Mouse (Mus musculus): Measurements from ENCODE around the gene Zfp1. TPM values are rescaled to one million over a fixed set of nuclear protein-coding genes. Genes with fewer than 3 reads are reported as not detected.

Gene Zfp1
- total RNA-seq (2023; ENCODE audit: inconsistent age), result 31.9 to 35.3 TPM (median 32.6 TPM) in 4 replicates

GRCm38 (mm10) chr8:111643264-111644141 is at the start of gene Zfp1:
Gene Zfp1, plus strand, starts transcription at chr8:111643401.

GRCm38 (mm10) chr8:111630105-111630521 is 13.1 kb upstream of the Zfp1 start, which contains the start of gene Ldhd:
Gene Ldhd, minus strand, starts transcription at chr8:111630374.

GRCm38 (mm10) chr8:111690960-111691445 is 47.8 kb downstream of the Zfp1 start, which contains the start of gene Ctrb1:
Gene Ctrb1, minus strand, starts transcription at chr8:111691010.

Other genes starting within 250 kb of the Zfp1 start
- not detected in 4 replicates for gene Fa2h, start 249.6 kb upstream of the Zfp1 start, total RNA-seq (2023; ENCODE audit: inconsistent age)
- gene Wdr59, start 121.3 kb upstream of the Zfp1 start, total RNA-seq (2023; ENCODE audit: inconsistent age), result 14.5 to 17.5 TPM (median 16.6 TPM) in 4 replicates
- 28.7 to 29.4 TPM (median 29.1 TPM) in 4 replicates for gene Znrf1, start 107.3 kb upstream of the Zfp1 start, total RNA-seq (2023; ENCODE audit: inconsistent age)
- gene Ldhd, start 13.0 kb upstream of the Zfp1 start, total RNA-seq (2023; ENCODE audit: inconsistent age), result 0.33 to 0.42 TPM (median 0.35 TPM) in 3 of 4 replicates, not detected in the other
- 0.63 to 4.3 TPM (median 3.8 TPM) in 3 of 4 replicates, not detected in the other for gene Ctrb1, start 47.6 kb downstream of the Zfp1 start, total RNA-seq (2023; ENCODE audit: inconsistent age)
- gene Bcar1, start 100.4 kb downstream of the Zfp1 start, total RNA-seq (2023; ENCODE audit: inconsistent age), result 0.22 to 0.39 TPM (median 0.28 TPM) in 4 replicates
- 42.6 to 54.3 TPM (median 46.9 TPM) in 4 replicates for gene Cfdp1, start 210.9 kb downstream of the Zfp1 start, total RNA-seq (2023; ENCODE audit: inconsistent age)
- gene Tmem170, start 233.3 kb downstream of the Zfp1 start, total RNA-seq (2023; ENCODE audit: inconsistent age), result 3.6 to 4.4 TPM (median 3.9 TPM) in 4 replicates